In the genomic region with DNA sequence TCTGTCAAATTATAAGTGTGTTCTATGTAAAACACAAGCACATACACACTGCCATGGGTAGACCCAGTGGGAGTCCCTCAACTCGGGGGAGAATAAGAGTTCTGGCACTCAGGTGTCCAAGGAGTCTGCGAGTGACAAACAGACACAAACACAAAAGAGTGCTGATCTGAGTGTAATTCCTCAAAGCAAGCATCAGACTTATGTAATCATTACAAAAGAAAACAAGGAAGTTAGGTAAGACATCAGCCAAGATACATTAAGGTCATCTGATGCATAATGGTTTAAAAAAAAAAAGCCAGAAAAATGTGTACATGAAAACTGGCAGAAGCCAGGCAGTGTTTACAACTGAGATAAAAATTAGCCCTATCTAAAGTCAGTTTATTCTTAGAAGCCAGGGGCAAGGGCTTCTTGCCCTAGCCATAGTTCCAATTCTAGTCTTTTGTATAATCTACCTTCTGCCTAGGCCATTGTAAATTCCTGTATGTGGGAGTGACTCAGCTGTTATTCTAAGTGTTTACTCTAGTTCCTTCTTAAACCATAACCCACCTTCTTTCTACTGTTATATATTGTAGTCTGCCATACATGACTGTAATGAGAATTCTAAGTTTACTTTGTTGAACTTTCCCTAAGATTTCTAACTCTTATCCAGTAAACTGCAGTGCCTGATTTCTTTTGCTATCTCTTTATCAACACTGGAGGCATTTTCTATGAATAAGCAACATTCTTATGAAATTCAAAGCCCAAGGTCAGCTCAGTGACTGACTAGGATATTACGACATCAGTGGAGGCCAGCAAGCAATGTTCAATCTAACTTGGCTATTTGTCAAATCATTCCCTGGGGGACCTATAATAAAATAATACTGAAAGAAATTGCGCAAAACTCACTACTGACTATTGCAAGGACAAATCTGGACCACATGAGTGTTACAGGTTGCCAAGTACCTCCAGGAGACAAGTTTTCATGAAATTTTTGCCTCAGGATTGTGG, we compare ENCODE assay signal across 16 mouse cellular contexts.
DNase-seq lines count a peak whose midpoint lies in the region; TF ChIP-seq lines count a peak whose summit lies in the region.
"Had no signal": no experiment of that assay in that cellular context is flagged by ENCODE, and none has a peak within 500 bp of the region (broad histone marks: within the 10 kb centered on the region; RNA-seq: fewer than 3 reads in every experiment).

No protein-coding gene starts in this region.

- DNase-seq in gastrocnemius, adult 18-20 months (ENCODE audit: low spot score) = peak; percentile 32
- no peak for DNase-seq in gastrocnemius, adult 2 months
- DNase-seq in lung, postnatal 36 days = peak; percentile 2
- no peak for DNase-seq in lung, postnatal 4 days
- DNase-seq in fat pad, adult 2 months (ENCODE audit: extremely low read depth, low read depth, low spot score) = peak; percentile 94
- DNase-seq in skeletal muscle tissue, adult 2 months (ENCODE audit: low read depth, low spot score) = peak; percentile 76
- DNase-seq in thymus, postnatal 0 days (ENCODE audit: low spot score) = no peak
- DNase-seq in left cerebral cortex, postnatal 25 days (ENCODE audit: low spot score in 2 of 2) = no peak
- DNase-seq: cerebellum, adult 9-11 months; forebrain, postnatal 0 days; kidney, adult 8-10 months; lung, adult 18-20 months had no signal

- no peak for TF ChIP-seq CTCF in gastrocnemius, adult 2 months (IDR thresholded peaks at IDR 0.05)

- H3K27ac ChIP-seq in gastrocnemius, adult 2 months = no peak overlapping the region
- H3K27ac ChIP-seq: hindbrain, embryonic 14.5 days; limb, embryonic 13.5 days; midbrain, embryonic 15.5 days had no signal

- no peak overlapping the region for H3K4me3 ChIP-seq in gastrocnemius, adult 2 months
- H3K4me3 ChIP-seq: erythroblast, embryonic 14.5 days; limb, embryonic 13.5 days; midbrain, embryonic 15.5 days had no signal

- intact Hi-C loops in gastrocnemius, adult 2 months (cut with DNase I) = no loop called here
- intact Hi-C loops in left cerebral cortex, postnatal 25 days (cut with DNase I) = no loop called here

Comparison
In these comparisons a context has a peak if more than half of its experiments do, and no peak if none do; other contexts are left out.
1. DNase-seq: peak in gastrocnemius, adult 18-20 months (single experiment), lung, postnatal 36 days (single experiment), fat pad, adult 2 months (single experiment) and skeletal muscle tissue, adult 2 months (single experiment); none in gastrocnemius, adult 2 months (single experiment), lung, postnatal 4 days (0 of 2), thymus, postnatal 0 days (single experiment) and left cerebral cortex, postnatal 25 days (0 of 2).